Mouse (Mus musculus): ENCODE results near the gene Gm21094. TPM values are rescaled to one million over a fixed set of nuclear protein-coding genes. Genes with fewer than 3 reads are reported as not detected.

Gm21094 gene
- not detected for polyA plus RNA-seq (2014; fragmentation: Illumina TruSeq; extraction: RNeasy Lipid Tissue Mini Kit (QIAGEN cat#74804); ENCODE audit: insufficient read depth, low read depth, low replicate concordance)

GRCm38 (mm10) chrY:32620343-32620742 lies at the start of gene Gm21094:
TSS of gene Gm21094 (minus strand) at chrY:32620443.

Measured in lung, adult 10 weeks (tissue).